Mouse (Mus musculus): ENCODE measurements around the gene Ces2g. TPM values are rescaled to one million over a fixed set of nuclear protein-coding genes. Genes with fewer than 3 reads are reported as not detected.

Ces2g gene
- 0.31 TPM in 1 of 2 replicates, not detected in the other for total RNA-seq (2014; rRNA removed)
- 0.19 and 0.20 TPM in 2 replicates for polyA plus RNA-seq (2015; fragmentation: Nextera tagmentation; extraction: Ambion mirVana)

GRCm38 (mm10) chr8:104961537-104961961, at the start of gene Ces2g:
Ces2g (plus strand) TSS chr8:104961718.
- WGBS: 72% methylated on average over 5 of the region's 5 CpGs
- ATAC-seq (no peak), DNase-seq (ENCODE audit: low spot score) (peak; percentile 3)

GRCm38 (mm10) chr8:104925972-104926596, 35.4 kb upstream of the Ces2g start, which contains the start of gene Ces2e:
Ces2e (plus strand) TSS chr8:104926260.
- Histone ChIP-seq H3K4me1 (ENCODE audit: insufficient read depth, low read length) (no peaks in the 10 kb centered on the region), H3K4me2 (ENCODE audit: low read depth, low read length) (no peak within 1 kb of the TSS), H3K27me3 (ENCODE audit: insufficient read depth, low read length) (no peaks in the 10 kb centered on the region), H3K9me3 (ENCODE audit: low read length) (no peaks in the 10 kb centered on the region), H3K9ac (replicated peaks; ENCODE audit: low read length) (no peak within 1 kb of the TSS), H3K36me3 (ENCODE audit: insufficient read depth, low read length) (no peaks in the 10 kb centered on the region), H3K4me3 (ENCODE audit: low read length) (no peak within 1 kb of the TSS), H3K27ac (no peak within 1 kb of the TSS)
- 72% methylated on average over 5 of the region's 5 CpGs for WGBS
- DNase-seq (ENCODE audit: low spot score): no peak
- no peak for TF ChIP-seq CTCF (IDR thresholded peaks at IDR 0.05; ENCODE audit: low read depth)
- no peak for ATAC-seq

More at GRCm38 (mm10) chr8:104961537-104961961, at the start of gene Ces2g:
- H3K9ac ChIP-seq (replicated peaks; ENCODE audit: low read length): no peak within 1 kb of the TSS
- TF ChIP-seq CTCF (IDR thresholded peaks at IDR 0.05; ENCODE audit: low read depth): no peak
- H3K9me3 ChIP-seq (ENCODE audit: low read length): no peaks in the 10 kb centered on the region
- no peak within 1 kb of the TSS for H3K27ac ChIP-seq
- no peaks in the 10 kb centered on the region for H3K36me3 ChIP-seq (ENCODE audit: insufficient read depth, low read length)
- no peaks in the 10 kb centered on the region for H3K4me1 ChIP-seq (ENCODE audit: insufficient read depth, low read length)
- no peak within 1 kb of the TSS for H3K4me2 ChIP-seq (ENCODE audit: low read depth, low read length)
- H3K27me3 ChIP-seq (ENCODE audit: insufficient read depth, low read length): no peaks in the 10 kb centered on the region
- H3K4me3 ChIP-seq (ENCODE audit: low read length): no peak within 1 kb of the TSS

GRCm38 (mm10) chr8:104927301-104927700, 34.2 kb upstream of the Ces2g start:
- Histone ChIP-seq H3K4me2 (ENCODE audit: low read depth, low read length) (no peak overlapping the region), H3K9me3 (ENCODE audit: low read length) (no peaks in the 10 kb centered on the region), H3K4me1 (ENCODE audit: insufficient read depth, low read length) (no peaks in the 10 kb centered on the region), H3K27me3 (ENCODE audit: insufficient read depth, low read length) (no peaks in the 10 kb centered on the region), H3K36me3 (ENCODE audit: insufficient read depth, low read length) (no peaks in the 10 kb centered on the region), H3K27ac (no peak overlapping the region), H3K4me3 (ENCODE audit: low read length) (no peak overlapping the region), H3K9ac (replicated peaks; ENCODE audit: low read length) (no peak overlapping the region)
- 91% methylated on average over 3 of the region's 3 CpGs for WGBS
- DNase-seq (ENCODE audit: low spot score) (no peak), ATAC-seq (no peak)
- TF ChIP-seq CTCF (IDR thresholded peaks at IDR 0.05; ENCODE audit: low read depth): no peak

- Histone ChIP-seq H3K36me3 (ENCODE audit: insufficient read depth, low read length) (no peaks in the 10 kb centered on the region), H3K27me3 (ENCODE audit: insufficient read depth, low read length) (no peaks in the 10 kb centered on the region), H3K9me3 (ENCODE audit: low read length) (no peaks in the 10 kb centered on the region), H3K27ac (no peak overlapping the region), H3K4me1 (ENCODE audit: insufficient read depth, low read length) (no peaks in the 10 kb centered on the region), H3K4me3 (ENCODE audit: low read length) (no peak overlapping the region), H3K9ac (replicated peaks; ENCODE audit: low read length) (no peak overlapping the region), H3K4me2 (ENCODE audit: low read depth, low read length) (no peak overlapping the region)
- no peak for ATAC-seq
- no peak for DNase-seq (ENCODE audit: low spot score)
- whole genome bisulfite sequencing: 88% methylated on average over 2 of the region's 2 CpGs
- no peak for TF ChIP-seq CTCF (IDR thresholded peaks at IDR 0.05; ENCODE audit: low read depth)
Measured at GRCm38 (mm10) chr8:104944665-104945064, 16.9 kb upstream of the Ces2g start.

- 83% methylated on average over 4 of the region's 4 CpGs for WGBS
- Histone ChIP-seq H3K4me1 (ENCODE audit: insufficient read depth, low read length) (no peaks in the 10 kb centered on the region), H3K4me2 (ENCODE audit: low read depth, low read length) (no peak within 1 kb of the TSS), H3K27ac (no peak within 1 kb of the TSS), H3K9ac (replicated peaks; ENCODE audit: low read length) (no peak within 1 kb of the TSS), H3K36me3 (ENCODE audit: insufficient read depth, low read length) (no peaks in the 10 kb centered on the region), H3K4me3 (ENCODE audit: low read length) (no peak within 1 kb of the TSS), H3K9me3 (ENCODE audit: low read length) (no peaks in the 10 kb centered on the region), H3K27me3 (ENCODE audit: insufficient read depth, low read length) (no peaks in the 10 kb centered on the region)
- no peak for ATAC-seq
- TF ChIP-seq CTCF (IDR thresholded peaks at IDR 0.05; ENCODE audit: low read depth): no peak
- no peak for DNase-seq (ENCODE audit: low spot score)
Measured at GRCm38 (mm10) chr8:104947056-104947455, 14.5 kb upstream of the Ces2g start, which contains the start of gene Ces2f. Ces2f (plus strand) TSS chr8:104947356.

GRCm38 (mm10) chr8:104949031-104949430, 12.5 kb upstream of the Ces2g start:
- H3K36me3 ChIP-seq (ENCODE audit: insufficient read depth, low read length): no peaks in the 10 kb centered on the region
- WGBS: 77% methylated on average over 5 of the region's 5 CpGs
- no peak overlapping the region for H3K4me2 ChIP-seq (ENCODE audit: low read depth, low read length)
- H3K27ac ChIP-seq: no peak overlapping the region
- DNase-seq (ENCODE audit: low spot score): no peak
- no peaks in the 10 kb centered on the region for H3K27me3 ChIP-seq (ENCODE audit: insufficient read depth, low read length)
- no peak overlapping the region for H3K9ac ChIP-seq (replicated peaks; ENCODE audit: low read length)
- TF ChIP-seq CTCF (IDR thresholded peaks at IDR 0.05; ENCODE audit: low read depth): no peak
- no peak overlapping the region for H3K4me3 ChIP-seq (ENCODE audit: low read length)
- no peaks in the 10 kb centered on the region for H3K4me1 ChIP-seq (ENCODE audit: insufficient read depth, low read length)
- no peak for ATAC-seq
- H3K9me3 ChIP-seq (ENCODE audit: low read length): no peaks in the 10 kb centered on the region

GRCm38 (mm10) chr8:104962229-104962901, 847 bp downstream of the Ces2g start:
- Histone ChIP-seq H3K4me3 (ENCODE audit: low read length) (no peak overlapping the region), H3K9ac (replicated peaks; ENCODE audit: low read length) (no peak overlapping the region), H3K4me1 (ENCODE audit: insufficient read depth, low read length) (no peaks in the 10 kb centered on the region), H3K36me3 (ENCODE audit: insufficient read depth, low read length) (no peaks in the 10 kb centered on the region), H3K9me3 (ENCODE audit: low read length) (no peaks in the 10 kb centered on the region), H3K27me3 (ENCODE audit: insufficient read depth, low read length) (no peaks in the 10 kb centered on the region), H3K27ac (no peak overlapping the region), H3K4me2 (ENCODE audit: low read depth, low read length) (no peak overlapping the region)
- TF ChIP-seq CTCF (IDR thresholded peaks at IDR 0.05; ENCODE audit: low read depth): no peak
- ATAC-seq (no peak), DNase-seq (ENCODE audit: low spot score) (no peak)
- 73% methylated on average over 8 of the region's 8 CpGs for WGBS

Data from hindbrain, postnatal 0 days (tissue).